ENCODE assay signal across 11 mouse cellular contexts in genomic region chr8:84416915-84417314, GRCm38 (mm10). TPM values are rescaled to one million over a fixed set of nuclear protein-coding genes. Genes with fewer than 3 reads are reported as not detected.
A peak's percentile ranks its signal among the peaks of the same experiment; 100 is the strongest.
DNase-seq lines count a peak whose midpoint lies in the region; ATAC-seq and TF ChIP-seq lines count a peak whose summit lies in the region.
"Had no signal": no experiment of that assay in that cellular context is flagged by ENCODE, and none has a peak within 500 bp of the region (broad histone marks: within the 10 kb centered on the region; RNA-seq: fewer than 3 reads in every experiment).

No protein-coding gene starts in this region.

- H3K4me3 ChIP-seq in E14TG2a.4 (replicated peaks; ENCODE audit: low read length): peak overlapping the region; percentile 90
- no peak overlapping the region for H3K4me3 ChIP-seq in embryonic facial prominence, embryonic 15.5 days (replicated peaks)
- H3K4me3 ChIP-seq in limb, embryonic 14.5 days (replicated peaks; ENCODE audit: low read length): no peak overlapping the region
- H3K4me3 ChIP-seq in heart, embryonic 11.5 days (ENCODE audit: low read depth, low read length): no peak overlapping the region

- TF ChIP-seq CTCF in E14TG2a.4 (conservative IDR thresholded peaks at IDR 0.05; ENCODE audit: low read length): no peak

- H3K27ac ChIP-seq in embryonic facial prominence, embryonic 15.5 days (replicated peaks): no peak overlapping the region
- H3K27ac ChIP-seq in limb, embryonic 14.5 days (replicated peaks; ENCODE audit: low read depth, low read length): no peak overlapping the region
- H3K27ac ChIP-seq in heart, embryonic 11.5 days (ENCODE audit: low read depth, low read length): no peak overlapping the region

- 59% methylated on average over 6 of the region's 6 CpGs for WGBS in embryonic facial prominence, embryonic 15.5 days
- 77% methylated on average over 6 of the region's 6 CpGs for WGBS in limb, embryonic 14.5 days
- 66% methylated on average over 6 of the region's 6 CpGs for WGBS in heart, embryonic 11.5 days (ENCODE audit: insufficient replicate concordance)

- H3K27me3 ChIP-seq in E14TG2a.4 (ENCODE audit: insufficient read depth, low read length): peaks cover 31% of the 10 kb centered on the region
- peaks cover 55% of the 10 kb centered on the region for H3K27me3 ChIP-seq in embryonic facial prominence, embryonic 15.5 days
- H3K27me3 ChIP-seq in limb, embryonic 14.5 days (ENCODE audit: control insufficient read depth, insufficient read depth, low read length): peaks cover 51% of the 10 kb centered on the region
- H3K27me3 ChIP-seq in heart, embryonic 11.5 days (ENCODE audit: control insufficient read depth, insufficient read depth, low read length): peaks cover 64% of the 10 kb centered on the region

- H3K36me3 ChIP-seq in E14TG2a.4 (ENCODE audit: insufficient read depth, low read length): peaks cover 31% of the 10 kb centered on the region
- no peaks in the 10 kb centered on the region for H3K36me3 ChIP-seq in embryonic facial prominence, embryonic 15.5 days
- H3K36me3 ChIP-seq in limb, embryonic 14.5 days (ENCODE audit: control insufficient read depth, insufficient read depth, low read length): no peaks in the 10 kb centered on the region
- H3K36me3 ChIP-seq in heart, embryonic 11.5 days (ENCODE audit: control insufficient read depth, insufficient read depth, low read length): no peaks in the 10 kb centered on the region

- H3K9me3 ChIP-seq in E14TG2a.4 (ENCODE audit: low read length): no peaks in the 10 kb centered on the region
- H3K9me3 ChIP-seq in embryonic facial prominence, embryonic 15.5 days (replicated peaks): no peaks in the 10 kb centered on the region; the same call in 1 of the 2 replicates
- no peaks in the 10 kb centered on the region for H3K9me3 ChIP-seq in limb, embryonic 14.5 days (ENCODE audit: control insufficient read depth, low read length)
- peaks cover 4% of the 10 kb centered on the region for H3K9me3 ChIP-seq in heart, embryonic 11.5 days (replicated peaks; ENCODE audit: control insufficient read depth, low read length)

- H3K4me1 ChIP-seq in E14TG2a.4 (replicated peaks; ENCODE audit: low read depth, low read length): peaks cover 60% of the 10 kb centered on the region
- peaks cover 16% of the 10 kb centered on the region for H3K4me1 ChIP-seq in embryonic facial prominence, embryonic 15.5 days
- H3K4me1 ChIP-seq in limb, embryonic 14.5 days (ENCODE audit: control insufficient read depth, insufficient read depth, low read length): peaks cover 6% of the 10 kb centered on the region; the same call in 1 of the 2 replicates
- no peaks in the 10 kb centered on the region for H3K4me1 ChIP-seq in heart, embryonic 11.5 days (ENCODE audit: control insufficient read depth, insufficient read depth, low read length)

- no peak for TF ChIP-seq POLR2A in limb, embryonic 14.5 days (IDR thresholded peaks at IDR 0.05; ENCODE audit: borderline replicate concordance, extremely low read depth, insufficient read depth, insufficient read length)

- no peak overlapping the region for H3K9ac ChIP-seq in embryonic facial prominence, embryonic 15.5 days
- H3K9ac ChIP-seq in limb, embryonic 14.5 days (ENCODE audit: low read depth, low read length, severe bottlenecking): no peak overlapping the region
- no peak overlapping the region for H3K9ac ChIP-seq in heart, embryonic 11.5 days (ENCODE audit: low read depth, low read length)

- no peak overlapping the region for H3K4me2 ChIP-seq in embryonic facial prominence, embryonic 15.5 days (replicated peaks)
- H3K4me2 ChIP-seq in limb, embryonic 14.5 days (replicated peaks; ENCODE audit: low read depth, low read length, severe bottlenecking): peak overlapping the region; percentile 96; the same call in 1 of the 2 replicates
- no peak overlapping the region for H3K4me2 ChIP-seq in heart, embryonic 11.5 days

- ATAC-seq in embryonic facial prominence, embryonic 15.5 days (ENCODE audit: insufficient number of reproducible peaks, low FRiP score, low TSS enrichment, low read depth): 0 out of 2 replicates have a peak, but pooled peaks have one; percentile 25
- ATAC-seq in limb, embryonic 14.5 days (ENCODE audit: low FRiP score, low read depth): no peak
- no peak for ATAC-seq in heart, embryonic 11.5 days (replicated peaks; ENCODE audit: insufficient number of reproducible peaks, low FRiP score, low TSS enrichment)

- peak; percentile 63 to 68 for DNase-seq in cerebellum, adult 18-20 months
- DNase-seq in limb, embryonic 14.5 days (ENCODE audit: low spot score): no peak
- no peak for DNase-seq in lung, postnatal 25 days (ENCODE audit: low spot score)
- no peak for DNase-seq in kidney, postnatal 4 days
- no peak for DNase-seq in heart, postnatal 4 days
- DNase-seq: gastrocnemius, postnatal 14 days; liver; lung, postnatal 4 days had no signal

RNA-seq across cellular contexts. Expression of gene Cacna1a, which starts 28.7 kb away (rescaled TPM):
- polyA plus RNA-seq in embryonic facial prominence, embryonic 15.5 days (2015; fragmentation: Nextera tagmentation; extraction: Ambion mirVana): 6.7 and 8.0 TPM in 2 replicates
- 20.1 and 24.3 TPM in 2 replicates for polyA plus RNA-seq in limb, embryonic 14.5 days (2012; rRNA removed)
- polyA plus RNA-seq in limb, embryonic 14.5 days (2014; fragmentation: Nextera tagmentation; extraction: Ambion mirVana): 6.8 and 8.7 TPM in 2 replicates
- total RNA-seq in heart, postnatal 4 days (2021): 1 to 10 TPM; 6.6 to 8.0 TPM
- polyA plus RNA-seq in heart, embryonic 11.5 days (2014; fragmentation: Nextera tagmentation; extraction: Ambion mirVana): 6.3 and 7.6 TPM in 2 replicates

Comparison
In these comparisons a context has a peak if more than half of its experiments do, and no peak if none do; other contexts are left out.
1. DNase-seq: peak in cerebellum, adult 18-20 months (2 of 2); none in limb, embryonic 14.5 days (single experiment), lung, postnatal 25 days (single experiment), kidney, postnatal 4 days (0 of 2) and heart, postnatal 4 days (single experiment).